Mouse (Mus musculus): Measurements from ENCODE around the gene Ccdc42. TPM values are rescaled to one million over a fixed set of nuclear protein-coding genes. Genes with fewer than 3 reads are reported as not detected.

The Ccdc42 gene
- total RNA-seq (2023), result not detected

DNA sequence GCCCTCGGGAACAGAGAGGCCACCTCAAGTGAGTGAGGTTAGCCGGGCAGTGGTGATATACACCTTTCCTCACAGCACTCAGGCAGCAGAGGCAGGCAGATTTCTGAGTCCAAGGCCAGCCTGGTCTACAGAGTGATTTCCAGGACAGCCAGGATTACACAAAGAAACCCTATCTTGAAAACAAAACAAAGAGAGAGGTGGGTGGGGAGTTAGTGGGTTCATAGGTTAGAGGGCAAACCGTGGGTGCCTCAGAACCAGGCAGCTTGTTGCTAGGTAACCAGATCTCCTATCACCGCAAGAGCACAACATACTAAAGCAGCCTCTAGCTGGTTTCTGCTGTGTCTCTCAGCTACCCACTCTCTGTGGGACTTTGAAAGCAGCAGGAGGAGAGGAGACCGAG is at the start of gene Ccdc42:
Gene Ccdc42 (plus strand): TSS at position 301 of the 400 bp plus-strand sequence.

DNA sequence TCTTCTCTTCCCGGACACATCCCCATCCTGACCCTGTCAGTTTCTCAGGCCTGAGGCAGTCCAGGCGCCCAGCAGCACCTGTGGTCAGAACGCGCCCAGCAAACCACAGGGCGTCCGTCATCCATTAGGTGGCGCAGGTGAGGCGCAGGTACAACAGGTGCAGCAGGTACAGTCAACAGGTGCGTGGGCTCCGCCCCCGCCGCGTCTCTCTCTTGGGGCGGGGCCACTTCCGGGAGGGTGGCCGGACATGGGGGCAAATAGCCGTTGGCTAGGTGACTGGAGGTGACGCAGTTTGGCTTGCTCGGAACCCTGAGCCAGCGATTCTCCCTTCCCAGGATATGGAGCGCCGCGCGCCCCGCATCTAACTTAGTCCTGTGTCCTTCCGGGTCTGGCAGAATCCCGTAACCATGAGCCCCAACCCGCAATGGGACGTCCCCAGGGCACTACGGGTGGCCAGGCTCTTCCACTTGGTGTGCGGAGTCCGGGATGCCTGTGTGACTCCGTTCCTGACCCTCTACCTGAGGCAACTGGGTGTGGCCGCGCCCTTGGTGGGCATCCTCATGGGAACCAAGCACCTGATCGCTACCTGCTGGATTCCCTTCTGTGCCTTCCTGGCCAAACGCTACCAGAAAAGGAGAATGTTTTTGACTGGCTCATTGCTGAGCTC is 30.8 kb upstream of the Ccdc42 start, which contains the start of gene Mfsd6l:
Gene Mfsd6l (plus strand): TSS at position 269 of the 667 bp plus-strand sequence.

Other genes with a start within 250 kb of the Ccdc42 start
- gene Ntn1, start 186.2 kb upstream of the Ccdc42 start, total RNA-seq (2023), result not detected
- 244 TPM for gene Pik3r5, start 154.9 kb upstream of the Ccdc42 start, total RNA-seq (2023)
- gene Pik3r6, start 84.0 kb upstream of the Ccdc42 start, total RNA-seq (2023), result 0.21 TPM
- not detected for gene Mfsd6l, start 30.8 kb upstream of the Ccdc42 start, total RNA-seq (2023)
- gene Myh10, start 104.5 kb downstream of the Ccdc42 start, total RNA-seq (2023), result 1.5 TPM

Data from CD8-positive naive resting alpha-beta T cell, adult 57 days (primary cell).